Mouse (Mus musculus) hindbrain, postnatal 0 days (tissue): ENCODE data around the gene Atp1a3. TPM values are rescaled to one million over a fixed set of nuclear protein-coding genes. Genes with fewer than 3 reads are reported as not detected.

Source experiments
- ATAC-seq: fragments of 200-750 bp; cut with Nextera tagmentation; 2 replicates; pipeline ENCODE4 v1.8.0; 2017; ENCODE audit warnings: mild to moderate bottlenecking, moderate TSS enrichment, moderate library complexity
- DNase-seq: peaks from one replicate; pipeline ENCODE4 v3.0.0-alpha.2; 2015; ENCODE audit warnings: low spot score
- H3K27ac ChIP-seq: fragments of 300-500 bp; sonication (generic); 2 replicates; pipeline ENCODE4 v1.5.1; 2014; ENCODE audit warnings: mild to moderate bottlenecking
- H3K27me3 ChIP-seq: fragments of 300-500 bp; sonication (generic); 2 replicates; pipeline ENCODE4 v1.6.1; 2014; ENCODE audit warnings: low read length, mixed read lengths; ENCODE audit not compliant: insufficient read depth
- H3K36me3 ChIP-seq: fragments of 300-500 bp; sonication (generic); 2 replicates; pipeline ENCODE4 v1.6.1; 2014; ENCODE audit warnings: low read length, mixed read lengths; ENCODE audit not compliant: insufficient read depth
- H3K4me1 ChIP-seq: fragments of 300-500 bp; sonication (generic); 2 replicates; pipeline ENCODE4 v1.6.1; 2014; ENCODE audit warnings: antibody characterized with exemption, low read length, mixed read lengths; ENCODE audit not compliant: insufficient read depth
- H3K4me2 ChIP-seq: fragments of 300-500 bp; sonication (generic); 2 replicates; pipeline ENCODE4 v1.6.1; 2014; ENCODE audit warnings: low read depth, mild to moderate bottlenecking, low read length, moderate library complexity, mixed read lengths
- H3K4me3 ChIP-seq: fragments of 300-500 bp; sonication (generic); 2 replicates; pipeline ENCODE4 v1.5.1; 2014; ENCODE audit warnings: low read length
- H3K9ac ChIP-seq: fragments of 300-500 bp; sonication (generic); replicated peaks from 2 replicates; pipeline ENCODE4 v1.6.1; 2014; ENCODE audit warnings: mild to moderate bottlenecking, low read length, moderate library complexity, mixed read lengths
- H3K9me3 ChIP-seq: fragments of 300-500 bp; sonication (generic); 2 replicates; pipeline ENCODE4 v1.6.1; 2016; ENCODE audit warnings: low read length, mixed read lengths
- CTCF ChIP-seq: IDR thresholded peaks from 2 replicates; pipeline ENCODE4 v1.5.1; 2016; ENCODE audit warnings: antibody characterized with exemption, control low read depth, low read depth
- WGBS: fragments of 180-500 bp; shearing (Covaris S2); extraction: QIAGEN DNeasy Blood & Tissue Kit; methylation state at CpG from one replicate; pipeline ENCODE4 v1.1.7; 2014; 5-methylcytosine and 5-hydroxymethylcytosine counted together
- polyA plus RNA-seq: library from polyadenylated mRNA; unstranded; fragments of >200 nt; fragmentation: Nextera tagmentation; extraction: Ambion mirVana; gene quantifications from 2 replicates; pipeline ENCODE4 v1.2.1, GENCODE M21; 2015
- total RNA-seq: library from RNA; depleted of rRNA; stranded (reverse); fragments of >200 nt; gene quantifications from 2 replicates; pipeline ENCODE4 v1.2.3, GENCODE M21; 2014

The Atp1a3 gene
- total and polyA plus RNA-seq, 2 experiments from 2014 or later = 588 to 730 TPM

GRCm38 (mm10) chr7:24974893-24975595 is 30.7 kb downstream of the Atp1a3 start:
- ATAC-seq (no peak), DNase-seq (peak; percentile 78)
- Histone ChIP-seq H3K36me3 (peaks cover 26% of the 10 kb centered on the region), H3K4me2 (no peak overlapping the region), H3K9me3 (no peaks in the 10 kb centered on the region), H3K4me3 (no peak overlapping the region), H3K27me3 (no peaks in the 10 kb centered on the region), H3K9ac (no peak overlapping the region), H3K27ac (no peak overlapping the region), H3K4me1 (no peaks in the 10 kb centered on the region)
- 29% methylated on average over 9 of the region's 9 CpGs for WGBS
- TF ChIP-seq CTCF = peak; percentile 81

DNA sequence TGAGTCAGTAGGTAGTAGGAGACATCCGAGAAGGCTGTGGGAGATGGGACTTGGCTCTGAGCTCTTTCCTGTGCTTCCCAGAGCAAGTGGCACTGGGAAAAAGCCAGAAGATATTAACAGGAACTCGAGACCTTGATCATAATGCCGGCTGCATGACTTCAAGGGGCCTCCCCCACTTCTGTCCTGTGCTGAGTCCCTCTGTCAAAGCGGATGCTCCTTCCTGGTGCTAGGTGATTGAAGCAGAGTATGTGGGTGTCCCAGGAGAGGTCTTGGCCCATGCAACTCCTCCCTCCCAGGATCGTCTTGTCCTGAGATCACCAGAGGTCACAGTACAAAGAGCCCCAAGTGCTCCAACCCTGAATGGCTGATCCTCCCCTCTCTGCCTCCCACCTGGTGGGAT is 31.9 kb downstream of the Atp1a3 start:
- Histone ChIP-seq H3K4me1 (no peaks in the 10 kb centered on the region), H3K9ac (no peak overlapping the region), H3K27ac (no peak overlapping the region), H3K4me2 (no peak overlapping the region), H3K27me3 (no peaks in the 10 kb centered on the region), H3K9me3 (no peaks in the 10 kb centered on the region), H3K36me3 (peaks cover 17% of the 10 kb centered on the region), H3K4me3 (no peak overlapping the region)
- no peak for TF ChIP-seq CTCF
- DNase-seq (no peak), ATAC-seq (no peak)
- 72% methylated on average over 5 of the region's 5 CpGs for WGBS

- H3K4me2 ChIP-seq = no peak overlapping the region
- WGBS = 86% methylated on average over 4 of the region's 4 CpGs
- no peak overlapping the region for H3K4me3 ChIP-seq
- H3K9me3 ChIP-seq = no peaks in the 10 kb centered on the region
- no peaks in the 10 kb centered on the region for H3K4me1 ChIP-seq
- no peak for TF ChIP-seq CTCF
- no peak overlapping the region for H3K9ac ChIP-seq
- no peaks in the 10 kb centered on the region for H3K27me3 ChIP-seq
- H3K27ac ChIP-seq = no peak overlapping the region
- ATAC-seq = no peak
- peaks cover 10% of the 10 kb centered on the region; the same call in 1 of the 2 replicates for H3K36me3 ChIP-seq
- no peak for DNase-seq
These were observed 32.5 kb downstream of the Atp1a3 start for GRCm38 (mm10) chr7:24973208-24973607.

- Histone ChIP-seq H3K4me3 (peak within 1 kb of the TSS; percentile 74), H3K27me3 (no peaks in the 10 kb centered on the region), H3K9ac (peak within 1 kb of the TSS; percentile 73), H3K36me3 (0 out of 2 replicates have a peak, but pooled peaks cover under 1% of the 10 kb centered on the region), H3K4me1 (no peaks in the 10 kb centered on the region), H3K27ac (peak within 1 kb of the TSS; percentile 84), H3K9me3 (no peaks in the 10 kb centered on the region), H3K4me2 (peak within 1 kb of the TSS; percentile 63)
- DNase-seq = peak; percentile 97
- peak; percentile 69 for TF ChIP-seq CTCF
- ATAC-seq = peak; percentile 90
- WGBS = under 1% methylated on average over 45 of the region's 45 CpGs
These were observed 33.5 kb downstream of the Atp1a3 start, which contains the start of gene Rabac1 for GRCm38 (mm10) chr7:24971972-24972893. Rabac1 (minus strand) TSS chr7:24972754.

GRCm38 (mm10) chr7:24971261-24971971 is 34.3 kb downstream of the Atp1a3 start:
- peak; percentile 78 for TF ChIP-seq CTCF
- no peak; the same call in 1 of the 2 replicates for ATAC-seq
- 8% methylated on average over 19 of the region's 19 CpGs for WGBS

GRCm38 (mm10) chr7:24970341-24970740 is 35.4 kb downstream of the Atp1a3 start:
- H3K9ac ChIP-seq = no peak overlapping the region
- no peak for TF ChIP-seq CTCF
- H3K36me3 ChIP-seq = no peaks in the 10 kb centered on the region
- H3K4me2 ChIP-seq = no peak overlapping the region
- whole genome bisulfite sequencing = 97% methylated on average over 3 of the region's 3 CpGs
- H3K4me1 ChIP-seq = no peaks in the 10 kb centered on the region
- no peak overlapping the region for H3K4me3 ChIP-seq
- no peak for DNase-seq
- H3K27ac ChIP-seq = no peak overlapping the region
- no peaks in the 10 kb centered on the region for H3K9me3 ChIP-seq
- no peaks in the 10 kb centered on the region for H3K27me3 ChIP-seq
- no peak for ATAC-seq

More at GRCm38 (mm10) chr7:24971261-24971971, 34.3 kb downstream of the Atp1a3 start:
- Histone ChIP-seq H3K4me3 (peak overlapping the region; percentile 74), H3K9me3 (no peaks in the 10 kb centered on the region), H3K9ac (peak overlapping the region; percentile 73), H3K4me1 (no peaks in the 10 kb centered on the region), H3K27me3 (no peaks in the 10 kb centered on the region), H3K36me3 (no peaks in the 10 kb centered on the region), H3K4me2 (peak overlapping the region; percentile 63), H3K27ac (peak overlapping the region; percentile 84)
- peak; percentile 77 for DNase-seq
